Mouse (Mus musculus): ENCODE results near the gene Ifi206.

The Ifi206 gene

DNA sequence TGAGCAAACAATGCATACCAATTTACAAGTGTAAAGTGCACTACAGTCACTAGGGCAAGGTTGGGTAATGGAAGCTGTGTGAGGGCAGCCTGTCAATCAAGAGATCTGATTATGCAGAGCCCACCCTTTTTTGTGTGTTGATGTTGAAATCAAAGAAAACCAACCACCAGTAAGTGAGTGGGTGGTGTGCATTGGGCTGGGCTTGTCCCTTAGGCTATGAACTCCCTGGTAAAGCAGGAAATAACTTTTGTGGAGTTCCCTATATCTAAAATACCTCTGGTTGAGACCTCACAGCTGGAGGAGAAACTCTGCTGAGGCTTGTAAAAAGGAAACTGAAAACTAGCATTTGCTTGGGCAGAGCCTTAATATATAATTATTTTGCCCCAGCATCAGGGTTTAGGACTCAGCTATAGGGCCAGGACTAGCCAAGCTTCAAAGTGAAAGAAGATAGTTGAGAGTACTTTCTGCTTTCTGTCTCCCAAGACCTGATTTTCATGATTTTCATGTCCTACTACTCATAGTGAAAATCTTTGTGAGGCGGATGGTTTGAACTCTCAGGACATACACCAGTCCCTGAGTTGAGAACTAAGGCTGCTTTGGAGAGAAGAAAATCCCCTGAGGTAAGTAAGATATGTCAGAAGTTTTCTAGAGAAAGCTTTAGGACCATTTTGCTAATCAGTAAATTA lies 71.8 kb downstream of the Ifi206 start:
- DNase-seq (ENCODE audit: inconsistent age in 2 of 2, low spot score in 1 of 2), result no peak

DNA sequence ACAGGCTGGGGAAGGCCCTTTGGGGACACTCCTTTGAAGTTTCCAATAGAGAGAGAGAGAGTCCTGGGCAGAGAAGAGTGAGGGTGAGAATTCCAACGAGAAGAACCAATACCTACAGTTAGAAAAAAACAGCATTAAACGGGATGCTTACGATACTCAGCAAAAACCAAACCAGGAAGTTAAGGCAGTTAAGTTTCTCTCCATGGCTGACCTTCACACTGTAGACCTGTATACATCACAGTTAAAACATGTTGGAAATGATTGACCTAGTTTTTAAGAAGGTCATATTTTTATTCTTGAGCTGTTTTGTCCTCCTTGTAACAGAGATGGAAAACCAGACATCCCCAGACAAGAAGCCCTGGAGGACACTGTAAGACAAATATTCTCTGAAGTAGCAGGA lies 72.3 kb downstream of the Ifi206 start:
- DNase-seq (ENCODE audit: inconsistent age in 2 of 2, low spot score in 1 of 2), result no peak

All from adrenal gland, adult (tissue).